Mouse (Mus musculus): ENCODE data around the gene Kmt5a. TPM values are rescaled to one million over a fixed set of nuclear protein-coding genes. Genes with fewer than 3 reads are reported as not detected.

The Kmt5a gene
- polyA plus RNA-seq, 1 experiment from 2014 or later = 62.9 TPM

DNA sequence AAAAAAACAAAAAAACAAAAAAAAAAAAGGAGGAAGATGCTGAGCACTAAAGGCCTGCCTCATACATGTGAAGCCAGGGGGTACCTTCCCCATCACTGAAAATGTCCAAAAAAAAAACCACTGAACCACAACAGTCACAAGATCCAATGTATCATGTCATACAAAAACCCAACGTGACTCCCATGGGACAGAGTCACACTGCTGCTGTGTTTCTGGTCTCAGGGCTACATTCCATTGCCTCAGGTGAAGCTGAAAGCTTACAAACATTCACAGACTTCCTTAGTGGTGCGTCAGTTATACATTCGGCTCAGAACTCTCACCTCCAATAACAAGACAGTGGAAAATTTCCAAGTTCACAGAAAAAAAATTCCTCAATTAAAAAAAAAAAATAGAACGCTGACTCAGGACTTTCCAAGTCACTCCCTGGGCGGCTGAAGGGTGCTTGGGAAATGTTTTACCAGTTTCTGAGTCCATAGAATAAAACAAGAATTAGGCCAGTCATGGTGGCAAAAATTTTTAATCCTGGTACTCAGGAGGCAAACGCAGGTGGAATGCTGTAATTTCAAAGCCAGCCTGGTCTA lies 31.0 kb downstream of the Kmt5a start:
- Histone ChIP-seq H3K27me3 (no peaks in the 10 kb centered on the region), H3K27ac (no peak overlapping the region), H3K4me3 (no peak overlapping the region), H3K4me2 (replicated peaks) (no peak overlapping the region), H3K9ac (no peak overlapping the region), H3K36me3 (peaks cover 20% of the 10 kb centered on the region), H3K9me3 (replicated peaks) (no peaks in the 10 kb centered on the region), H3K4me1 (peaks cover 2% of the 10 kb centered on the region; the same call in 1 of the 2 replicates)
- no peak for ATAC-seq (ENCODE audit: low FRiP score)
- WGBS = 85% methylated on average over 6 of the region's 6 CpGs

GRCm38 (mm10) chr5:124478873-124479204 lies 39.1 kb downstream of the Kmt5a start:
- no peak overlapping the region for H3K4me2 ChIP-seq (replicated peaks)

GRCm38 (mm10) chr5:124480119-124480518 lies 40.4 kb downstream of the Kmt5a start:
- H3K36me3 ChIP-seq = no peaks in the 10 kb centered on the region
- no peaks in the 10 kb centered on the region for H3K9me3 ChIP-seq (replicated peaks)
- no peaks in the 10 kb centered on the region for H3K27me3 ChIP-seq
- ATAC-seq (ENCODE audit: low FRiP score) = no peak
- WGBS = 73% methylated on average over 4 of the region's 4 CpGs
- H3K9ac ChIP-seq = no peak overlapping the region
- H3K4me1 ChIP-seq = peaks cover 26% of the 10 kb centered on the region
- no peak overlapping the region for H3K4me2 ChIP-seq (replicated peaks)
- H3K4me3 ChIP-seq = no peak overlapping the region
- no peak overlapping the region for H3K27ac ChIP-seq

More at GRCm38 (mm10) chr5:124478873-124479204, 39.1 kb downstream of the Kmt5a start:
- Histone ChIP-seq H3K4me1 (peaks cover 18% of the 10 kb centered on the region), H3K36me3 (no peaks in the 10 kb centered on the region), H3K27ac (no peak overlapping the region; the same call in 1 of the 2 replicates), H3K27me3 (no peaks in the 10 kb centered on the region), H3K9me3 (replicated peaks) (no peaks in the 10 kb centered on the region), H3K9ac (no peak overlapping the region), H3K4me3 (no peak overlapping the region)
- 80% methylated on average over 1 of the region's 1 CpGs for WGBS
- ATAC-seq (ENCODE audit: low FRiP score) = no peak

- Histone ChIP-seq H3K9me3 (replicated peaks) (no peaks in the 10 kb centered on the region), H3K4me2 (replicated peaks) (no peak overlapping the region), H3K9ac (no peak overlapping the region), H3K27me3 (no peaks in the 10 kb centered on the region), H3K4me1 (peaks cover 24% of the 10 kb centered on the region), H3K27ac (no peak overlapping the region), H3K36me3 (no peaks in the 10 kb centered on the region), H3K4me3 (no peak overlapping the region)
- ATAC-seq (ENCODE audit: low FRiP score) = no peak
- WGBS = 89% methylated on average over 4 of the region's 4 CpGs
Observed at GRCm38 (mm10) chr5:124481714-124482113, 42.0 kb downstream of the Kmt5a start.

DNA sequence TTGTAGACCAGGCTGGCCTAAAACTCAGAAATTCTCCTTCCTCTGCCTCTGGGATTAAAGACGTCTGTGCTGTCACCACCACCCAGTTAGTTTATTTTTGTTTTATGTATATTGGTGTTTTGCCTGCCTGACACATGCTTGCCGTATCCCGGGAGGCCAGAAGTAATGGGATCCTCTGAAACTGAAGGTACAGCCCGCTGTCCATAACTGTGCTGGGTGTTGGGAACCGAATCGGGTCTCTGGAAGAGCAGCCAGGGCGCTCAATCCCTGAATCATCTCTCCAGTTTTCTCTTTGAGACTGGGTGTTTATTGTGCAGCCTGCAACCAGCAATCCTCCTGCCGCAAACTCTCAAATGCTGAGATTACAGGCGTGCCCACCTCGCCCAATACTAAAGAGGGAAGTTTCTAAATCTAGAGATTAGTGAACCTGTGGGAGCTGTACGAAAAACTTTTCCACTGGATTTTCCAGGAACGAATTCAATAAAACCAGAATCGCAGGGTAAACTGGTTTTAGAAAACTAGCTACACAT lies 42.8 kb downstream of the Kmt5a start:
- Histone ChIP-seq H3K4me1 (peaks cover 20% of the 10 kb centered on the region), H3K27ac (peak overlapping the region; percentile 95), H3K9ac (peak overlapping the region; percentile 89), H3K27me3 (no peaks in the 10 kb centered on the region), H3K4me3 (peak overlapping the region; percentile 52), H3K36me3 (peaks cover 4% of the 10 kb centered on the region; the same call in 1 of the 2 replicates), H3K4me2 (replicated peaks) (peak overlapping the region; percentile 66), H3K9me3 (replicated peaks) (no peaks in the 10 kb centered on the region)
- ATAC-seq (ENCODE audit: low FRiP score) = no peak
- WGBS = 4% methylated on average over 13 of the region's 13 CpGs

DNA sequence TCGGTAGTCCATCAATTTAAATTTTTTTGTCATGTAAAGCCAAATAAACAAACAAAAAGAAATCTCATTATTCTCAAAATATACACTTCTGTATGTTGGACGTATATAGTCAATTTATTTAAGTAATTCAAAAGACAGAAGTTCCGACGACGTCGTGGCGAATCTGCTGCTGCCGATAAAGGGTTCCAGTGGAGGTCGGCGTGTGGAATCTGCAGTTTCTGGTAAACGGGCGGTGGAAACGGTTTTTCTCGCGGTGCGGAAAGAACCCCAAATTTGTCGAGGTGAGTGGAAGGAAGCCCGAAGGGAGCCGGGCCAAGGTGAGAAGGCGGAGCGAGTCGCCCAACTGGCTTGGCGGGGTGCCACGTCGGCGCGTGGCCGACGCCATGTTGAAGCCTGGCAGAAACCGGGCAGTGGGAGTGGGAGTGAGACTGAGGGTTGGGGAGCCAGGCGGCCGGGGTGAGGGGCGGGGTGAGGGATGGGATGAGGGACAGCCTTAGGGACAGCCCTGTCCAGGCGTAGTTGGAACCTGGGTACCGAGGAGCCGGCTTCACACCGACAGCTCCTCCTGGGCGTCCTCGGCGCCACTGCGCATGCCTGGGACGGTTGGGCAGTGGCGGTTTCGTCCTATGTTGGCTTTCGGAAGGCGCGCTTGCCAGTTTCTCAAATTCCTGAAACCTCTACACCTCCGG lies 43.4 kb downstream of the Kmt5a start, which contains the start of gene Snrnp35:
TSS of gene Snrnp35 (plus strand) at position 169 of the 689 bp plus-strand sequence.
- no peaks in the 10 kb centered on the region for H3K27me3 ChIP-seq
- H3K9ac ChIP-seq = peak within 1 kb of the TSS; percentile 89
- H3K4me3 ChIP-seq = peak within 1 kb of the TSS; percentile 52
- ATAC-seq (ENCODE audit: low FRiP score) = peak; percentile 94
- peak within 1 kb of the TSS; percentile 95 for H3K27ac ChIP-seq
- H3K36me3 ChIP-seq = peaks cover 6% of the 10 kb centered on the region; the same call in 1 of the 2 replicates
- peak within 1 kb of the TSS; percentile 66 for H3K4me2 ChIP-seq (replicated peaks)
- under 1% methylated on average over 48 of the region's 48 CpGs for WGBS
- H3K9me3 ChIP-seq (replicated peaks) = no peaks in the 10 kb centered on the region
- peaks cover 14% of the 10 kb centered on the region for H3K4me1 ChIP-seq

- Histone ChIP-seq H3K4me1 (peaks cover 10% of the 10 kb centered on the region), H3K36me3 (peaks cover 10% of the 10 kb centered on the region; the same call in 1 of the 2 replicates), H3K9ac (peak overlapping the region; percentile 89), H3K27me3 (no peaks in the 10 kb centered on the region), H3K27ac (peak overlapping the region; percentile 95), H3K4me2 (replicated peaks) (peak overlapping the region; percentile 66), H3K9me3 (replicated peaks) (no peaks in the 10 kb centered on the region), H3K4me3 (peak overlapping the region; percentile 52)
- 8% methylated on average over 15 of the region's 15 CpGs for WGBS
- ATAC-seq (ENCODE audit: low FRiP score) = peak; percentile 62
Observed at GRCm38 (mm10) chr5:124483655-124484396, 44.1 kb downstream of the Kmt5a start.

DNA sequence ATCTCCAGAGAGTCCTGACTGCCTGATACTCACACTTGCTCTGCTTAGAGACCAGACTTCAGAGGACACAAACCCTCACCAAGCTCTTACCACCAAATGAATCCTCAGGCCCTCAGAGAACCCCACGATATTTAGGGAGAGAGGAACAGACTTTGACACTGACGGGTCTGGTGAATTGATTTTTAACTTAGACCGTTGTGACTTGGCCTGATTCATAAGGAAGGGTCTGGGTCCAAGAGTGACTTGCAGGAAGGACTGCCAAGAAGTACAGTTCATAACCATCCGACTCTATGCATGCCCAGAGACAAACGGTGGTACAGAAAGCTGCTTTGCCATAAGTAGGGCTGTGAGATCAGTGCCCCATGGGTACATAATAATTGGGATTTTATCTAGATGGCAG lies 45.9 kb downstream of the Kmt5a start:
- no peaks in the 10 kb centered on the region for H3K9me3 ChIP-seq (replicated peaks)
- H3K9ac ChIP-seq = no peak overlapping the region
- peaks cover 17% of the 10 kb centered on the region; the same call in 1 of the 2 replicates for H3K36me3 ChIP-seq
- ATAC-seq (ENCODE audit: low FRiP score) = no peak
- 95% methylated on average over 5 of the region's 5 CpGs for WGBS
- no peaks in the 10 kb centered on the region for H3K27me3 ChIP-seq
- H3K27ac ChIP-seq = no peak overlapping the region
- H3K4me2 ChIP-seq (replicated peaks) = no peak overlapping the region
- H3K4me3 ChIP-seq = no peak overlapping the region
- peaks cover 8% of the 10 kb centered on the region for H3K4me1 ChIP-seq

- H3K27ac ChIP-seq = no peak overlapping the region
- peaks cover 8% of the 10 kb centered on the region for H3K4me1 ChIP-seq
- H3K9me3 ChIP-seq (replicated peaks) = no peaks in the 10 kb centered on the region
- H3K9ac ChIP-seq = no peak overlapping the region
- no peak for ATAC-seq (ENCODE audit: low FRiP score)
- no peak overlapping the region for H3K4me3 ChIP-seq
- no peak overlapping the region for H3K4me2 ChIP-seq (replicated peaks)
- 93% methylated on average over 3 of the region's 3 CpGs for WGBS
- H3K27me3 ChIP-seq = no peaks in the 10 kb centered on the region
- H3K36me3 ChIP-seq = peaks cover 47% of the 10 kb centered on the region
Observed at GRCm38 (mm10) chr5:124488885-124489284, 49.2 kb downstream of the Kmt5a start.

GRCm38 (mm10) chr5:124491732-124492131 lies 52.0 kb downstream of the Kmt5a start:
- 90% methylated on average over 4 of the region's 4 CpGs for WGBS
- Histone ChIP-seq H3K36me3 (peaks cover 53% of the 10 kb centered on the region), H3K4me3 (no peak overlapping the region), H3K27ac (no peak overlapping the region), H3K4me2 (replicated peaks) (no peak overlapping the region), H3K9me3 (replicated peaks) (no peaks in the 10 kb centered on the region), H3K4me1 (peaks cover 12% of the 10 kb centered on the region), H3K27me3 (no peaks in the 10 kb centered on the region), H3K9ac (no peak overlapping the region)
- no peak for ATAC-seq (ENCODE audit: low FRiP score)

GRCm38 (mm10) chr5:124492618-124493017 lies 52.9 kb downstream of the Kmt5a start:
- H3K36me3 ChIP-seq = peaks cover 49% of the 10 kb centered on the region
- no peaks in the 10 kb centered on the region for H3K9me3 ChIP-seq (replicated peaks)
- no peaks in the 10 kb centered on the region for H3K27me3 ChIP-seq
- no peak overlapping the region for H3K4me3 ChIP-seq
- WGBS = 86% methylated on average over 4 of the region's 4 CpGs
- no peak overlapping the region for H3K9ac ChIP-seq
- H3K4me2 ChIP-seq (replicated peaks) = no peak overlapping the region
- no peak overlapping the region for H3K27ac ChIP-seq
- no peak for ATAC-seq (ENCODE audit: low FRiP score)
- H3K4me1 ChIP-seq = peaks cover 12% of the 10 kb centered on the region

GRCm38 (mm10) chr5:124493455-124493854 lies 53.7 kb downstream of the Kmt5a start:
- no peak overlapping the region for H3K4me3 ChIP-seq
- peaks cover 44% of the 10 kb centered on the region for H3K36me3 ChIP-seq
- WGBS = 92% methylated on average over 11 of the region's 11 CpGs
- no peak overlapping the region for H3K4me2 ChIP-seq (replicated peaks)
- no peaks in the 10 kb centered on the region for H3K9me3 ChIP-seq (replicated peaks)
- no peak for ATAC-seq (ENCODE audit: low FRiP score)
- peaks cover 12% of the 10 kb centered on the region for H3K4me1 ChIP-seq
- H3K27ac ChIP-seq = no peak overlapping the region
- no peaks in the 10 kb centered on the region for H3K27me3 ChIP-seq
- H3K9ac ChIP-seq = no peak overlapping the region

Measured in hindbrain, embryonic 12.5 days (tissue).